Mouse (Mus musculus) adipocyte (in vitro differentiated cells): ENCODE data around the gene Folr2.

Source experiments
- DNase-seq: peaks from one replicate; pipeline ENCODE4 v3.0.0-alpha.2; 2016; ENCODE audit warnings: low spot score

The Folr2 gene

GRCm38 (mm10) chr7:101866491-101867265 is 9.7 kb upstream of the Folr2 start:
- DNase-seq: no peak

DNA sequence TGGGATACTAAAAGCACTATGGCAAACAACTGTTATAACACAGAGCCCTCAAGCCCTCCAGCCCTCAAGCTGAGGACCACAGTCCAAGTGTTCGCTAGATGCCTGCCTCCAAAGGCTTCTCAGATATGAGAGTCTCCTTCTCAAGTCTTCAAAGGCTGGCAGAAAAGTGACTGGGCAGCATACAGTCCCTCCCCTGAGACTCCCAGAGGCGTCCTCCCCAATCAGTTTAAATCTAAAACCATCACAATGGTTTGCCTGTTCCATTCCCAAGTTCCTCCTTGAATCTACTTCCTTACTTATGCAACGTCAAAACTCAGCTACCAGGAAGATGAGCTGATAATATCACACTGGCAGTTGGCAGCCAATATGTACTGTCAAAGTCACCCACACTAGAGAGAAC is 6.4 kb upstream of the Folr2 start, which contains the start of gene Anapc15:
Gene Anapc15 (plus strand): TSS at position 301 of the 400 bp plus-strand sequence.
- no peak for DNase-seq

DNA sequence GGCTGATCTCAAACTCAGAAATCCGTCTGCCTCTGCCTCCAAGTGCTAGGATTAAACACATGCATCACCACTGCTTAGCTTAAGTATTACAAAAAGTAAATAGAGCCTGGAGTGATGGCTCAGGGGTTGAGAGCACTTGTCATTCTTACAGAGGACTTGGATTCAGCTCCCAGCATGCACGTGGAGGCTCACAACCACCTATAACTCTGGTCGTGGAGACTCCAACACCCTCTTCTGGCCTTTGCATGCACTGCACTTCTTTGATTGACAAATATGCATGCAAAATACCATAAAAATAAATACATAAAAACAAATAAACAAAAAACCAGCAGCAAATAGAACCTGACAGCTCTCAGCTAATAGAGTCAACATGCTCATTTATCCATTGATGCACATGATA is 5.3 kb upstream of the Folr2 start:
- no peak for DNase-seq

DNA sequence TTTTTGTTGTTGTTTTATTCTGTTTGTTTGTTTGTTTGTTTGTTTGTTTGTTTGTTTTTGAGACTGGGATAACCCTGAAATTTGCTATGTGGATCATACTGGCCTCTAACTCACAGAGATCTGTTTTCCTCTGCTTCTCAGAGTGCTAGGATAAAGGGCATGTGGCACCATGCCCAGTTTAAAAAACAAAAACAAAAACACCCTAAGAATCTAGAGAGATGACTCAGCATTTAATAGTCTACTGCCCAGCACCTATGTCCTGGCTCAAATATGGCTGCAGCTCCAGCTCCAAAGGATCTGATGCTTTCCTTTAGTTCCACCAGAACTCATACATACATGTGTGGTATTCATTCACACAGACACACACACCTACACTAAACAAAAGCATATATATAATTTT is 4.0 kb upstream of the Folr2 start:
- DNase-seq: peak; percentile 93

DNA sequence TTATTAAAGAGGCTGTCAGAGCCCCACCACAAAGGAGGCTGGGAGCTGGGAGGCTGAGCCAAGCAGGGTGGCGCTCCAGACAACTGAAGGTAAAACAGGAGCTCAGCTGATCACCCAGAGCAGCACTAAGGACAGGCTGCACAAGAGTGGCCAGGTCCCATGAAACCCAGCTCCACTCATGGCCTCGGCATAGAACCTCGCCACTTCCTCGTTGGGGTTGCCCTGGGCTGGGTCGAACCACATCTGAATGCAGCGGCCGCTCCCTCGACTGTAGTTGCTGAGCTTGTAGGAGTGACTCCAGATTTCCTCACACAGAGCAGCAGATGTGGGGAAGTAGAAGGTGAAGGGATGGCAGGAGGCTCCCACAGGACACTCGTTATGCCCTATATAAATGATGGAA is 1.4 kb upstream of the Folr2 start:
- no peak for DNase-seq

DNA sequence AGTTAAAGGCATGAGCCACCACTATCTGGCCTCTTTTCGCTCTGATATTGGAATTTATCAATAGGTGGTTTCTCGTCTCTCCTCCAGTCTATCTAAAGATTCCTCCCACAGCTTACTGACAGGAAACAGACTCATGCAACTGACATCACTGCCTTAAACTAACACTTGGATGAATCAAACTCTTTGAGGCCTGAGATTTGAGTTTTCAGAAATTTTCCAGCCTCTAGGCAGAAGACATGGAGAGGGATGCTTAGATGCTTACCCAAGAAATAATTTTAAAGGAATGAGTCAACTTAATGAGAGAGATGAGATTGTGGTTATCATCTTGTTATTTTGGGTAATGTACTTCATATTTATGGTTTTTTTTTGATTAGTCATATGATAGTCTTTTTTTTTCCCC is 3.2 kb downstream of the Folr2 start:
- no peak for DNase-seq

DNA sequence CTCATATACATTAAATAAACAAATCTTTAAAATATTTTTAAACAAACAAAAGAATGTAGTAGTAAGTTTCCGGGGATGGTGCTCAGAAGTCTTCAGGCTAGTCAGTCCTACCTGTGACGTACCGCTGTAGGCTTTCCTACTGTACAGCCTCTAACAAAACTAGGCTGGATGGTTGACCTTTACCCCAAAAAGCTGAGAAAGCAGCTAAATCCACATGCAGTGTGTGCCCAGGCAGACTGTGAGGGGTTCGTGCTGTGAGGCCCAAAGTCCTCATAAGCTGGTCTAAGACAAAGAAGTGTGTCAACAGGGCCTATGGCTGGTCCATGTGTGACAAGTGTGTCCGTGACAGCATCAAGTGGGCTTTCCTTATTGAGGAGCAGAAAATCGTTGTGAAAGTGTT is 4.1 kb downstream of the Folr2 start:
- DNase-seq: no peak

DNA sequence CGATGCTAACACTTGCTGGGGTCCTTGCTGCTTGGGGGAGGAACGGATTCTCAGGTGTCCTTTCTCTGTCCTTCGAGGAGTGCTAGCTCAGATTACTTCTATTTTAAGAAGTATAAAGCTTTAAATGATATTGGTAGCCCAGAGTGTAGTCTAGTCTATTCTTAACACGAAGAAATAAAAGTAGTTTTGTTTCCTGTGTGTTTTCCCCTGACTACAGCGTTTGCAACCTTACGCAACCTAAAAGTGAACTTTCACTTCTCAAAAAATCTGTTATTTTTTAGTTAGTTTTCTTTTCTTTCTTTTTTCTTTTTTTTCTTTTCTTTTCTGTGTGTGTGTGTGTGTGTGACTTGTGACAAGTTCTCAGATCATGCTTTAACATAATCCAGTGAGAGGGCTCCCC is 5.3 kb downstream of the Folr2 start:
- DNase-seq: peak; percentile 38

DNA sequence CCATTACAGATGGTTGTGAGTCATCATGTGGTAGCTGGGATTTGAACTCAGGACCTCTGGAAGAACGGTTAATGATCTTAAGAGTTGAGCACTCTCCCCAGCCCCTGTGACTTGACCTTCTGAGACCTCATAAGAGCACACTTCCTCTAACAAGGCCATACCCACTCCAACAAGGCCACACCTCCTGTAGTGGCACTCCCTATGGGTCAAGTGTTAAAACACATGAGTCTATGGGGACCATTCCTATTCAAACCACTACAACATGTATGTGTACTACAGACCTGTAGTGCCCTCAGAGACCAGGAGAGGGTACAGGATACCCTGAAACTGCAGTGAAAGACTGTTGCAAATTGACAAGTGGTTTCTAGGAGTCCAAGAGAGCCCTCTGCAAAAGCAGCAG is 9.1 kb downstream of the Folr2 start:
- no peak for DNase-seq

- DNase-seq: no peak
Measured at GRCm38 (mm10) chr7:101844186-101844585, 12.8 kb downstream of the Folr2 start.

DNA sequence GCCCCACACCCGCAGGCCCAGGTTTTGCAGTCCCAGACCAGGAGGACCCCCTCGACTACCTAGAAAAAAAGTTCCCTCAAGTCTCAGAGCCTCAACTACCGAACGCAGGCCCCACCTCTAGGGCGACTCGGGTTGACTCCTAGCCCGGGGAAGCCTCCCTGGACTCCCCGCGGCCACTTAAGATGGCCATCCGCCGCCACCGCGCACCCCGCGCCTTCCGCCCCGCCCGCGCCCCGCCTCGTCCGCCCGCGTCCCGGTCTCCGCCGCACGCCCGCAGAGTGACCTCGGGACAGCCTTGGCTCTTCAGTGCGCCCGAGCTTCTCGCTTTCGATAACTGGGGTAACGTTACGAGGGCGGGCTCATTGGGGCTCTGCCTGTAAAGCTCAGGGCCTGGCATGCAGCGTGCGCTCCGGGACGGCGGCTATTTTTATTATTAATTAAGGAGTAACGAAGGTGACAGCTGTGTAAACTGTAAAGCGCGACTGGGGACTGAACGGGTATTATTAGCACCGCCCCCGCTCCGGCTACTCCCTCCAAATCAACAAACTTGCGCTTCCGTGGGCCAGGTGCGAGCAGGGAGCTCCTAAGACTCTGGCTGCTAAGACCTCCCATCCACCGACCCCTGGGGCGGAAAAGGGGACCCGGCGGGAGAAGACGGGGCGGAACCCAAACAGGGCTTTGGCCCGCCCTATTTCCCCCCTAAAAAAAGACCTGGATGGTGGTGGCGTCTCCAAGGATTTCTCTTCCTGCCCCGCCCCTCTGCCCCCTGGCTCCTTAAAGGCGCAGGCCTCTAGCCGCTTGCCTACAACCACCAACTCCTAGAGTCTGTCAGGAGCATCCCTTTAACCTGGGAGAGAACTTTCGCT is 19.2 kb downstream of the Folr2 start, which contains the start of gene Inppl1:
Gene Inppl1 (minus strand): TSS at position 624 of the 866 bp plus-strand sequence.
- DNase-seq: peak; percentile 76

DNA sequence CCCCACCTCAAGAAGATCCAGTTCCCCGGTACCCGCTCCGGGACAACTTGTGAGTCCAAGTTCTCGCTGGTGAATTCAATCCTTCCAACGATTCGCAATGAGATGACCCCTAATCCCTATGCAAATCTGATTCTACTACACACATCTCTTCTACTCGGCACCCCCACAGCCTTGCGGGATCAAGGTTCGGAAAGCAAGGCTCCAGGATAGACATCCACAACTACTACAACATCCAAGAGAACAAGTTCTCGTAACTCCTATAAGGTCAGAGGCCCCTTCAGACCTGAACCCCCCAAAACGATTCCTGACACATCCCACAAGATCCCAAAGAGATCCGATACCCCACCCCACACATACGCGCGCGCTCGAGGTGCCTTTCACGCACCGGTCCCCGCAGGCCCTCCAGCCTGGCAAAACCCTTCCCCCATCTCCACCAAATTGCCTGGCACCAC is 19.8 kb downstream of the Folr2 start:
- DNase-seq: no peak

GRCm38 (mm10) chr7:101836271-101837153 is 20.5 kb downstream of the Folr2 start:
- DNase-seq: peak; percentile 73

DNA sequence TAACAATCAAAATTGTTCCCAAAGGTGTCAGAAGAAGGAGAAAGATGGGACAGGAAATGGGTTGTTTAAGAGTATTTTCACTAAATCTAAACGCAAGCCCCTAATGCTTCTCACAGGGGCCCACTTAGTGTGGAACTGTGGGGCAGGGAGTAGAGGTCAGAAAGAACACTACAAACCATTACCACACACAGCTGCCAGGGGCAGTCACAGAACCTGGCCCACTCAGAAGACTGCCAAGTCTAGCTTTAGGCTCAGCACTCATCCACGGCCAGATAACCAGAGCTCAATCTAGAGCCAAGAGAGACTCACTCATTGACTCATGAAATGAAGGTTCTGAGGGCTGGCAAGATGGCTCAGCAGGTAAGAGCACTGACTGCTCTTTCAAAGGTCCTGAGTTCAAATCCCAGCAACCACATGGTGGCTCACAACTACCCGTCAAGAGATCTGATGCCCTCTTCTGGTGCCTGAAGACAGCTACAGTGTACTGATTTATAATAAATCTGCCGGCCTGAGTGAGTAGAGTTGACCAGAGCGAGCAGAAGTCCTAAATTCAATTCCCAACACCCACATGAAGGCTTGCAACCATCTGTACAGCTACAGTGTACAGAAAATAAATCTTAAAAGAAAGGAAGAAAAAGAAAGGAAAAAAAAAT is 21.4 kb downstream of the Folr2 start:
- DNase-seq: peak; percentile 50

DNA sequence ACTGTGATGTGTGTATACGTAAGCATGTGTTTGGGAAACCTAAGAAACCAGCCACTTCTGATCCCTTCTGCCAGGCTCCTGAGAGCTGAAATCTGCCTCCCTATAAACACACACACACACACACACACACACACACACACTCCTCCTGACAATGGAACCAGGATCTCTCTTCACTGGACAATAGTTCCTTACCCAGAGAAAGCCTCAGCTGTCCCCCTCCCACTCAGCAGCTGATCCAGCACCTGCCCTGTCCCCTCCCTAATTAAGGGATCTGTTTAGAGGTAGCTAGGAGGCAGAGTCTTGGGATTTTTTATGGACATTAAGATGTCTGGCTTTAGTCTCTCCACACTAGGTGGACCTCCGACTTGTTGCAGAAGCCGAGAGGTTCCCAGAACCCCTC is 22.1 kb downstream of the Folr2 start:
- no peak for DNase-seq

- DNase-seq: no peak
Measured at GRCm38 (mm10) chr7:101833916-101834584, 22.9 kb downstream of the Folr2 start.

GRCm38 (mm10) chr7:101833352-101833751 is 23.6 kb downstream of the Folr2 start:
- DNase-seq: no peak

- DNase-seq: no peak
Measured at GRCm38 (mm10) chr7:101832372-101832771, 24.6 kb downstream of the Folr2 start.

DNA sequence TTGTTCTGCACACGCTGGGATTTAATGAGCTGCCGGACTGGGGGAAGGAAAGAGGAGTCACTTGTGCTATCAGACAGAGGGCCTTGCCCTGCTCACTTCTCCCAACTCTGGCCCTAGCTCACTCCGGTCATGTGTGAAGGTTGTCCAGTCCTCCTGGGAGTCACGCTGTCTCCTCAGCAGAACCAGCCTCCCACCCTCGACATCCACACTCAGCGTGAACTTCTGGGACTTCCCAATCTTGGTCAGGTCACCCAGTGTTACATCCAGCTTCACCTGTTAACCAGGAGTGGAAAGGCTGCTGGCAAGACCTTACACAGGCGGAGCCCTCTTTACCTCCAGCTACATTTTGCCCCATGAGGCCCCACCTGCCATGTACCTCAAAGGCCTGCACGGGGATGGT is 25.6 kb downstream of the Folr2 start:
- no peak for DNase-seq

- no peak for DNase-seq
Measured at GRCm38 (mm10) chr7:101830373-101830772, 26.6 kb downstream of the Folr2 start.
